Mouse (Mus musculus): ENCODE measurements around the gene Noa1. TPM values are rescaled to one million over a fixed set of nuclear protein-coding genes. Genes with fewer than 3 reads are reported as not detected.
A peak's percentile ranks its signal among the peaks of the same experiment; 100 is the strongest.

The Noa1 gene
- polyA plus RNA-seq, 1 experiment: 20.2 TPM

DNA sequence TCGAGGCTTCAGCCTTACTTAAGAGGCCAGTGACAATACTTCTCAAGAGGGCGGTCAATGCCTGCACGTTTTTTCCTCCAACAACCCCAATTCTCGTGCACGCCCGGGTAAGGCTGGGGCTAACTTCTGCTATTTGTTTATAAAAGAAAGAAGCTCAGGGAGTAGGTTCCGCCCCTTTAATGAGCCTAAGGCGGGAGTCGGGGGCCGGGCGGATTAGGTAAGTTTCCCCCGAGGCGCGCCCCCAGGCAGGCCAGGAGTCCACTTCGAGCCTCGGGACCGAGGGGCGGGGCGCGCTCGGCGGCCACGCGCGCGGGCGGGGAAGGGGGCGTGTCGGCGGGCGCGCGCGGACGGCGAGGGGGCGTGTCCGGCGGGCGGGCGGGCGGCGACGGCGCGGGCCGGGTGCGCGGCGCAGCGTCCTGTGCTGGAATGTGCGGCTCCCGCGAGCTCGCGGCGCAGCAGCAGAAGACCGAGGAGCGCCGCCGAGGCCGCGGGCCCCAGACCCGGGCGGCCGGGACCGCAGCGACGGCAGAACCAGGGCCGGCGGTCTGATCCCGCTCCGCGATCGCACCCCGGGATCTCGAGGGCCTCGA, 44.7 kb downstream of the Noa1 start, which contains the start of gene Rest:
TSS of gene Rest (plus strand) at position 411 of the 590 bp plus-strand sequence.
- TF ChIP-seq MYOD1 (IDR thresholded peaks at IDR 0.05; ENCODE audit: control insufficient read depth in 1 of 3, insufficient read length in 2 of 3, low read depth in 2 of 3) (peak in 1 of 3 experiments; percentile 27), MYOG (IDR thresholded peaks at IDR 0.05; ENCODE audit: control insufficient read depth in 1 of 3, insufficient read depth in 1 of 3, insufficient read length in 2 of 3, low read depth in 2 of 3) (no peak), POLR2A (IDR thresholded peaks at IDR 0.05; ENCODE audit: insufficient read length, low read depth) (peak; percentile 66), REST (IDR thresholded peaks at IDR 0.05; ENCODE audit: insufficient read depth, insufficient read length) (no peak), CEBPB (IDR thresholded peaks at IDR 0.05; ENCODE audit: insufficient read depth, poor library complexity, severe bottlenecking) (no peak), SRF (IDR thresholded peaks at IDR 0.05; ENCODE audit: control insufficient read depth, insufficient read length, low read depth) (no peak), USF1 (IDR thresholded peaks at IDR 0.05; ENCODE audit: low read depth) (no peak), POLR2AphosphoS2 (IDR thresholded peaks at IDR 0.05; ENCODE audit: insufficient read length, low read depth) (peak; percentile 44)
- Histone ChIP-seq H3ac (ENCODE audit: control insufficient read depth, insufficient read length) (peak within 1 kb of the TSS; percentile 92), H3K79me2 (ENCODE audit: control insufficient read depth, insufficient read depth) (peaks cover 34% of the 10 kb centered on the region), H3K27me3 (ENCODE audit: control insufficient read depth, insufficient read depth, insufficient read length) (no peaks in the 10 kb centered on the region), H3K4me2 (ENCODE audit: low read depth) (peak within 1 kb of the TSS; percentile 78), H3K4me3 (peak within 1 kb of the TSS; percentile 44), H3K36me3 (ENCODE audit: control insufficient read depth, insufficient read depth) (peaks cover 7% of the 10 kb centered on the region)

DNA sequence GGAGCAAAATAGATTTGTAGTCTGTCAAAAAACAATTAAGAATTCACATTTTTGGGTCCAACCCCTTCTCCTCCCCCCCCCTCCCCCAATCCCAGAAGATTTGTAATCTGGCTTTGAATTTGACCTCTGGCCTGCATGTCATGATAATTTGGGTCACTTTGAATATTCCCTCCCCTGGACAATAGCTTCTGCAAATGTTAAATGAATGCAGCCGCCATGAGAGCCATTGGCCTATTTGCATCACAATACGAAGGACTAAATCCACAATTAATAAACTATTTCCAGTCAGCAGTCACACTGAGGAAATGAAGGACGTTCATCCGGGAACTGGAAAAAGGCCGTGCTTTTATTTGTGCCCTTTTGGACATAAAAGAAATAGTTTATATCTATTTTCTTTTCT, 47.8 kb downstream of the Noa1 start:
- TF ChIP-seq CEBPB (IDR thresholded peaks at IDR 0.05; ENCODE audit: insufficient read depth, poor library complexity, severe bottlenecking): no peak
- Histone ChIP-seq H3K4me2 (ENCODE audit: low read depth) (no peak overlapping the region), H3K36me3 (ENCODE audit: control insufficient read depth, insufficient read depth) (no peaks in the 10 kb centered on the region)

DNA sequence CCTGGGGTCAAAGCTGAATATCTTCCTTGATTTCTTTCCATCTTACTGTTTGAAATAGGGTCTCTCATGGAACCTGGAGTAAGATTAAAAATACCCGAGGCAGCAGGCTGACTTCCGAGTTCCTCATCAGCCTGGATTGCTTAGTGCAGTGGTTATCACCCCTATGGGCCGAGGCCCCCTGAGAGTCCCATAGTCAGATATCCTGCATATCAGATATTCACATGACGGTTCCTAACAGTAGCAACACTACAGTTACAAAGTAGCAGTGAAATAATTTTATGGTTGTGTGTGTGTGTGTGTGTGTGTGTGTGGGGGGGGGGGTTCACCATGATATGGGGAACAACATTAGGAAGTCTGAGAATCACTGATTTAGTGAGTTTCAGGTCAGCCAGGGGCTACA, 48.7 kb downstream of the Noa1 start:
- H3K4me2 ChIP-seq (ENCODE audit: low read depth): no peak overlapping the region
- no peak for TF ChIP-seq POLR2AphosphoS2 (IDR thresholded peaks at IDR 0.05; ENCODE audit: insufficient read length, low read depth)
- TF ChIP-seq USF1 (IDR thresholded peaks at IDR 0.05; ENCODE audit: low read depth): no peak
- no peak for TF ChIP-seq E2F4 (IDR thresholded peaks at IDR 0.05; ENCODE audit: insufficient read depth)
- TF ChIP-seq MAX (IDR thresholded peaks at IDR 0.05; ENCODE audit: low read depth): no peak
- TF ChIP-seq CEBPB (IDR thresholded peaks at IDR 0.05; ENCODE audit: insufficient read depth, poor library complexity, severe bottlenecking): no peak
- no peak for TF ChIP-seq MYOG (IDR thresholded peaks at IDR 0.05; ENCODE audit: control insufficient read depth in 1 of 3, insufficient read depth in 1 of 3, insufficient read length in 2 of 3, low read depth in 2 of 3)
- no peaks in the 10 kb centered on the region for H3K79me2 ChIP-seq (ENCODE audit: control insufficient read depth, insufficient read depth)
- no peak overlapping the region for H3K4me3 ChIP-seq
- no peaks in the 10 kb centered on the region for H3K36me3 ChIP-seq (ENCODE audit: control insufficient read depth, insufficient read depth)
- no peak overlapping the region for H3ac ChIP-seq (ENCODE audit: control insufficient read depth, insufficient read length)
- H3K27me3 ChIP-seq (ENCODE audit: control insufficient read depth, insufficient read depth, insufficient read length): no peaks in the 10 kb centered on the region

More for the DNA sequence above, 47.8 kb downstream of the Noa1 start:
- no peaks in the 10 kb centered on the region for H3K27me3 ChIP-seq (ENCODE audit: control insufficient read depth, insufficient read depth, insufficient read length)
- H3K4me3 ChIP-seq: no peak overlapping the region
- H3K79me2 ChIP-seq (ENCODE audit: control insufficient read depth, insufficient read depth): peaks cover 4% of the 10 kb centered on the region
- no peak overlapping the region for H3ac ChIP-seq (ENCODE audit: control insufficient read depth, insufficient read length)

DNA sequence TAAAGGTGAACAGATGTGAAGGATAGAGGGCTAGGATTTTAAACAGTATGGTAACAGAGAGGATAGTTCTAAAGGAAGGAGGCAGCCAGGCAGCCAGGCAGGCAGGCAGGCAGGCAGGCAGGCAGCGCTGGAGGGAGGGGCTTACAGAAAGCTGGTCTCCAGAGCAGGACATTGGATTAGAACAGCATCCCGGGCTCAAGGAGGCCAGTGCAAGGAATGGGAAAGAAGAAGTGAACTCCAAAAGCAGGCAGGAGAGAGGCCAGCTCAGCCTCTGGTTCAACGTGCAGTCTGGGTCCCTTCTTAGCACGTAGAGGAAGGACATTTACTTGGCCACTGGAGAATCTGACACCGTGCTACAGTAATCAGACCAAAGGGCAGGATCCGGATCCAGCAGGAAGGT, 49.7 kb downstream of the Noa1 start:
- H3K4me2 ChIP-seq (ENCODE audit: low read depth): no peak overlapping the region
- H3K36me3 ChIP-seq (ENCODE audit: control insufficient read depth, insufficient read depth): no peaks in the 10 kb centered on the region
- H3K27me3 ChIP-seq (ENCODE audit: control insufficient read depth, insufficient read depth, insufficient read length): no peaks in the 10 kb centered on the region

DNA sequence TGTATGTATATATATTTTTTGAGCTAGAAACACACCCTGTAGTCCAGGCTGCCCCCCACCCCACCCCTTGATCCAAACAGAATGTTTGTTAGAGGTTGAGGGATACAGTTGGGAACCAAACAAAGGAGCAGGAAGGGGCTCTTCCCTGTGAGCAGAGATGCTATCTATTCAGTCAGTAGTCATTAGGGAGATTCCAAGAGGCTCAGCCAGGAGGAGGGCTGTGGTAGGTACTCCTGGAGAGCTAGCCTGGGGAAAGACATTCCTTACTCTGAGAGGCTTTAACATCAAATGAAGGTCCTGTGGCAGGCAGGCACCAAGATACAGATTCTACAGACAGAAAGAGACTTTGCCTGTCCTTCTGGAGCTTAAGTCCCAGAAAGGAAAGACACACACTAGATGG, 50.6 kb downstream of the Noa1 start:
- Histone ChIP-seq H3K36me3 (ENCODE audit: control insufficient read depth, insufficient read depth) (no peaks in the 10 kb centered on the region), H3K4me3 (no peak overlapping the region), H3K79me2 (ENCODE audit: control insufficient read depth, insufficient read depth) (no peaks in the 10 kb centered on the region), H3ac (ENCODE audit: control insufficient read depth, insufficient read length) (no peak overlapping the region), H3K4me2 (ENCODE audit: low read depth) (no peak overlapping the region), H3K27me3 (ENCODE audit: control insufficient read depth, insufficient read depth, insufficient read length) (no peaks in the 10 kb centered on the region)
- TF ChIP-seq MYOG (IDR thresholded peaks at IDR 0.05; ENCODE audit: control insufficient read depth in 1 of 3, insufficient read depth in 1 of 3, insufficient read length in 2 of 3, low read depth in 2 of 3) (no peak), REST (IDR thresholded peaks at IDR 0.05; ENCODE audit: insufficient read depth, insufficient read length) (no peak), TCF3 (IDR thresholded peaks at IDR 0.05; ENCODE audit: insufficient read length, low read depth) (no peak), CEBPB (IDR thresholded peaks at IDR 0.05; ENCODE audit: insufficient read depth, poor library complexity, severe bottlenecking) (no peak), USF1 (IDR thresholded peaks at IDR 0.05; ENCODE audit: low read depth) (no peak), MYOD1 (IDR thresholded peaks at IDR 0.05; ENCODE audit: control insufficient read depth in 1 of 3, insufficient read length in 2 of 3, low read depth in 2 of 3) (no peak), MAX (IDR thresholded peaks at IDR 0.05; ENCODE audit: low read depth) (no peak)

More for the DNA sequence above, 49.7 kb downstream of the Noa1 start:
- Histone ChIP-seq H3K79me2 (ENCODE audit: control insufficient read depth, insufficient read depth) (no peaks in the 10 kb centered on the region), H3K4me3 (no peak overlapping the region), H3ac (ENCODE audit: control insufficient read depth, insufficient read length) (no peak overlapping the region)
- no peak for TF ChIP-seq POLR2A (IDR thresholded peaks at IDR 0.05; ENCODE audit: insufficient read length, low read depth)

DNA sequence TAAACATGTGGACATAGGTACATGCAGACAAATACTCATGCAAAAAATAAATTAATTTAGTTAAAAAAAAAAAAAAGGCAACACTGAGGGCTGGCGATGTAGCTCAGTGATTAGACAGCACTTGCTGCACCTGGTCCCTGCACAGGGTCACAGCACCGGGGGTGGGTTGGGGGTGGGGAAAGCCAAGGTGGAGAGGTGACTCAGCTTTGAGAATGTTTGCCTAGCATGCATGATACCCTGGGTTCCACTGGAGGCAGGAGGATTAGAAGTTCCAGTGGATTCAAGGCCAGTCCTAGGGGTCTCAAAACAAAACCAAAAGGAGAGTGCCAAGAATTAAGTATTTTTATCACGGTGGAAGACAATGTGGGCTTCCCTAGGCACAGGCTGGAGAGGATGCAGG, 52.3 kb downstream of the Noa1 start:
- Histone ChIP-seq H3ac (ENCODE audit: control insufficient read depth, insufficient read length) (no peak overlapping the region), H3K4me2 (ENCODE audit: low read depth) (no peak overlapping the region), H3K79me2 (ENCODE audit: control insufficient read depth, insufficient read depth) (no peaks in the 10 kb centered on the region), H3K27me3 (ENCODE audit: control insufficient read depth, insufficient read depth, insufficient read length) (no peaks in the 10 kb centered on the region), H3K36me3 (ENCODE audit: control insufficient read depth, insufficient read depth) (no peaks in the 10 kb centered on the region), H3K4me3 (no peak overlapping the region)
- TF ChIP-seq CEBPB (IDR thresholded peaks at IDR 0.05; ENCODE audit: insufficient read depth, poor library complexity, severe bottlenecking): no peak
- no peak for TF ChIP-seq POLR2A (IDR thresholded peaks at IDR 0.05; ENCODE audit: insufficient read length, low read depth)
- no peak for TF ChIP-seq MAX (IDR thresholded peaks at IDR 0.05; ENCODE audit: low read depth)
- TF ChIP-seq REST (IDR thresholded peaks at IDR 0.05; ENCODE audit: insufficient read depth, insufficient read length): no peak
- no peak for TF ChIP-seq USF1 (IDR thresholded peaks at IDR 0.05; ENCODE audit: low read depth)
- no peak for TF ChIP-seq E2F4 (IDR thresholded peaks at IDR 0.05; ENCODE audit: insufficient read depth)
- no peak for TF ChIP-seq TCF3 (IDR thresholded peaks at IDR 0.05; ENCODE audit: insufficient read length, low read depth)
- no peak for TF ChIP-seq SRF (IDR thresholded peaks at IDR 0.05; ENCODE audit: control insufficient read depth, insufficient read length, low read depth)
- TF ChIP-seq POLR2AphosphoS2 (IDR thresholded peaks at IDR 0.05; ENCODE audit: insufficient read length, low read depth): no peak
- no peak for TF ChIP-seq MYOD1 (IDR thresholded peaks at IDR 0.05; ENCODE audit: control insufficient read depth in 1 of 3, insufficient read length in 2 of 3, low read depth in 2 of 3)
- TF ChIP-seq TCF12 (IDR thresholded peaks at IDR 0.05; ENCODE audit: insufficient read depth, poor library complexity, severe bottlenecking): no peak
- TF ChIP-seq MYOG (IDR thresholded peaks at IDR 0.05; ENCODE audit: control insufficient read depth in 1 of 3, insufficient read depth in 1 of 3, insufficient read length in 2 of 3, low read depth in 2 of 3): no peak

All from myocyte (in vitro differentiated cells).